Mouse (Mus musculus) forebrain, postnatal 0 days (tissue): ENCODE measurements around the gene Ikzf1. TPM values are rescaled to one million over a fixed set of nuclear protein-coding genes. Genes with fewer than 3 reads are reported as not detected.

Experiments
- ATAC-seq: fragments of 200-750 bp; cut with Nextera tagmentation; 2 replicates; pipeline ENCODE4 v1.8.0; 2017; ENCODE audit warnings: mild to moderate bottlenecking, moderate library complexity
- DNase-seq: peaks from one replicate; pipeline ENCODE4 v3.0.0-alpha.2; 2015
- H3K27ac ChIP-seq: fragments of 300-500 bp; sonication (generic); 2 replicates; pipeline ENCODE4 v1.5.1; 2014; ENCODE audit warnings: low read depth, mild to moderate bottlenecking, antibody characterized with exemption, low read length, moderate library complexity, mixed read lengths
- H3K27me3 ChIP-seq: fragments of 300-500 bp; sonication (generic); 2 replicates; pipeline ENCODE4 v1.6.1; 2014; ENCODE audit warnings: mild to moderate bottlenecking, low read length, mixed read lengths; ENCODE audit not compliant: insufficient read depth
- H3K36me3 ChIP-seq: fragments of 300-500 bp; sonication (generic); 2 replicates; pipeline ENCODE4 v1.6.1; 2014; ENCODE audit warnings: mild to moderate bottlenecking, moderate library complexity; ENCODE audit not compliant: insufficient read depth
- H3K4me1 ChIP-seq: fragments of 300-500 bp; sonication (generic); 2 replicates; pipeline ENCODE4 v1.6.1; 2014; ENCODE audit warnings: antibody characterized with exemption; ENCODE audit not compliant: insufficient read depth
- H3K4me2 ChIP-seq: fragments of 300-500 bp; sonication (generic); 2 replicates; pipeline ENCODE4 v1.6.1; 2014; ENCODE audit warnings: low read depth, mild to moderate bottlenecking, moderate library complexity
- H3K4me3 ChIP-seq: fragments of 300-500 bp; sonication (generic); 2 replicates; pipeline ENCODE4 v1.5.1; 2014; ENCODE audit warnings: low read depth, low read length, mixed read lengths
- H3K9ac ChIP-seq: fragments of 300-500 bp; sonication (generic); 2 replicates; pipeline ENCODE4 v1.6.1; 2014; ENCODE audit warnings: mild to moderate bottlenecking
- H3K9me3 ChIP-seq: fragments of 300-500 bp; sonication (generic); 2 replicates; pipeline ENCODE4 v1.6.1; 2016; ENCODE audit warnings: low read length
- CTCF ChIP-seq: sonication (generic); IDR thresholded peaks from 2 replicates; pipeline ENCODE4 v1.5.1; 2016; ENCODE audit warnings: antibody characterized with exemption, control low read depth, low read depth
- WGBS: fragments of 180-500 bp; shearing (Covaris S2); extraction: QIAGEN DNeasy Blood & Tissue Kit; methylation state at CpG from one replicate; pipeline ENCODE4 v1.1.7; 2014; 5-methylcytosine and 5-hydroxymethylcytosine counted together
- polyA plus RNA-seq: library from polyadenylated mRNA; unstranded; fragments of >200 nt; fragmentation: Nextera tagmentation; extraction: Ambion mirVana; gene quantifications from 2 replicates; pipeline ENCODE4 v1.2.1, GENCODE M21; 2015
- total RNA-seq: library from RNA; depleted of rRNA; stranded (reverse); fragments of >200 nt; gene quantifications from 2 replicates; pipeline ENCODE4 v1.2.3, GENCODE M21; 2014

Ikzf1 gene
- total and polyA plus RNA-seq, 2 experiments from 2014 or later: 1.8 to 4.9 TPM

GRCm38 (mm10) chr11:11805951-11806350 is 121.1 kb downstream of the Ikzf1 start:
- no peak for ATAC-seq
- H3K4me3 ChIP-seq: no peak overlapping the region
- no peak for TF ChIP-seq CTCF
- no peaks in the 10 kb centered on the region for H3K4me1 ChIP-seq
- no peak overlapping the region for H3K4me2 ChIP-seq
- H3K9me3 ChIP-seq: no peaks in the 10 kb centered on the region
- 93% methylated on average over 4 of the region's 4 CpGs for WGBS
- no peak for DNase-seq
- H3K27me3 ChIP-seq: no peaks in the 10 kb centered on the region
- H3K27ac ChIP-seq: no peak overlapping the region
- H3K9ac ChIP-seq: no peak overlapping the region
- H3K36me3 ChIP-seq: peaks cover 11% of the 10 kb centered on the region

- Histone ChIP-seq H3K9ac (peak overlapping the region; percentile 92), H3K27ac (no peak overlapping the region), H3K4me1 (no peaks in the 10 kb centered on the region), H3K27me3 (no peaks in the 10 kb centered on the region), H3K4me2 (peak overlapping the region; percentile 92), H3K9me3 (no peaks in the 10 kb centered on the region), H3K4me3 (peak overlapping the region; percentile 67), H3K36me3 (no peaks in the 10 kb centered on the region)
- no peak for TF ChIP-seq CTCF
- DNase-seq: no peak
- 9% methylated on average over 25 of the region's 25 CpGs for WGBS
- ATAC-seq: peak; percentile 53
Measured at GRCm38 (mm10) chr11:11808035-11808819, 123.4 kb downstream of the Ikzf1 start.

GRCm38 (mm10) chr11:11808820-11809403 is 124.1 kb downstream of the Ikzf1 start, which contains the start of gene Fignl1:
Gene Fignl1 (minus strand): TSS chr11:11808962.
- Histone ChIP-seq H3K36me3 (no peaks in the 10 kb centered on the region), H3K4me2 (peak within 1 kb of the TSS; percentile 92), H3K9me3 (no peaks in the 10 kb centered on the region), H3K4me3 (peak within 1 kb of the TSS; percentile 67), H3K27ac (peak within 1 kb of the TSS; percentile 93), H3K9ac (peak within 1 kb of the TSS; percentile 92), H3K4me1 (no peaks in the 10 kb centered on the region), H3K27me3 (no peaks in the 10 kb centered on the region)
- TF ChIP-seq CTCF: peak; percentile 62
- under 1% methylated on average over 53 of the region's 53 CpGs for WGBS
- ATAC-seq (peak; percentile 96), DNase-seq (peak; percentile 99)

DNA sequence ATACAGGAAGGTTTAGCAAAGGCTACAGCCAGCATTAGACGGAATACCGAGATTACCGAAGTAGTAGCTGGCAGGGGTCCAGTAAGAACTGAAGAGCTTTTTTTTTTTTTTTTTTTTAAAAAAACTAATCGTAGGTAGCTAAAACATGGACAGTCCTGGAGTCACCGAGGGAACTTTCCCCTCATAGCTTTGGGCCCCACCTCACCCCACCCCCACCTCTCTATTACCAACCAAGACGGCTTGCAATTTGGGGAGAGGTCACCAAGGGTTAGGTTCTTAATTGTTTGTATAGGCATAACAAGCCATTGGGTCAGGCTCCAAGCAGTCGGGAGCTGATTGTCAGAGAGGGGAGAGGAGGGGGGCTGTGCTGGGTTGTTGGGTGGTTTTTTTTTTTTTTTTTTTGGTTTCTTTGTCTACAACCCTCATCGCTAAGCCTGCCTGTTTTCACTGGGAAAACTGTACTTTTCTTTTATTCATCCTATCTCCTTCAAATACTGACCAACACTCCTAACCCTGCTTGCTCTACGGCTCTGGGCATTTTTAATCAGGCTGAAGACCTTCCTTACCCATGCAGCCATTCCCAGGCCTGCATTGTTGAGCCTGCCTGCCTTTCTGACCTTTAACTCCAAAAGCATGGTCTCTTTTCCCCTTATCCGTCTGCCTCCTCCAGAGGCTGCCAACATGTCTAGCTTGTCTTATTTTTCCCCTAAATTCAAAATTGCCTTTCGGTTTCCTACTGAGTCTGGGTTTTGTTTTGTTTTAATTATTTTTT is 124.8 kb downstream of the Ikzf1 start:
- Histone ChIP-seq H3K4me1 (no peaks in the 10 kb centered on the region), H3K36me3 (no peaks in the 10 kb centered on the region), H3K27ac (peak overlapping the region; percentile 93), H3K9me3 (no peaks in the 10 kb centered on the region), H3K4me2 (peak overlapping the region; percentile 92), H3K4me3 (peak overlapping the region; percentile 67), H3K27me3 (no peaks in the 10 kb centered on the region), H3K9ac (peak overlapping the region; percentile 92)
- DNase-seq: no peak
- ATAC-seq: peak; percentile 7; the same call in 1 of the 2 replicates
- WGBS: 4% methylated on average over 11 of the region's 11 CpGs
- TF ChIP-seq CTCF: no peak

DNA sequence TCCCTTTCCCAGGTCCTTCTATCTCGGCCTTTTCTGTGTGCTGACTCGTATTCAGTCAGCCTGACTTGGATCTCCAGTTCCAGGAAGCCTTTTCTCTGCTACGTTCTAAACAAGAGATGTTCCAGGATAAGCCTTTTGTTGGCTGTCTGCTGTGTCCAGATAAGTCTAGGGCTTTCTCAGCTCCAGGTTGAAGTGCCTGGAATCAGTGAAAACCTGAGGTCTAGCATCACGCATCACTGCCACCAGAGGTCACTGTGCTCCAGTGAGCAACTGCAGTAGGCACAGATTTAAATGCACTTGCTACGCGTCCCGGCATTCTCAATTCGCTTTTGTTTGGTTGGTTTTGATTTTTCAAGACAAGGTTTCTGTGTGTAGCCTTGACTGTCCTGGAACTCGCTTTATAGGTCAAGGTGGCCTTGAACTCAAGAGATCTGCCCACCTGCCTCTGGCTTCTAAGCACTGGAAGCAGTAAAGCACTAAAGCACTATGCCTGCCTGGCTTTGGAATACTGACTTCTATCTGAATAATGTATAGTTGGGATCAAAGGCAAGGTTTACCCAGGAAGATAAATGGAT is 127.2 kb downstream of the Ikzf1 start:
- ATAC-seq: peak; percentile 32
- Histone ChIP-seq H3K27ac (no peak overlapping the region), H3K9me3 (no peaks in the 10 kb centered on the region), H3K4me2 (peak overlapping the region; percentile 27; the same call in 1 of the 2 replicates), H3K36me3 (no peaks in the 10 kb centered on the region), H3K4me3 (no peak overlapping the region), H3K4me1 (no peaks in the 10 kb centered on the region), H3K9ac (no peak overlapping the region), H3K27me3 (no peaks in the 10 kb centered on the region)
- peak; percentile 95 for TF ChIP-seq CTCF
- WGBS: 21% methylated on average over 9 of the region's 9 CpGs
- peak; percentile 89 for DNase-seq

DNA sequence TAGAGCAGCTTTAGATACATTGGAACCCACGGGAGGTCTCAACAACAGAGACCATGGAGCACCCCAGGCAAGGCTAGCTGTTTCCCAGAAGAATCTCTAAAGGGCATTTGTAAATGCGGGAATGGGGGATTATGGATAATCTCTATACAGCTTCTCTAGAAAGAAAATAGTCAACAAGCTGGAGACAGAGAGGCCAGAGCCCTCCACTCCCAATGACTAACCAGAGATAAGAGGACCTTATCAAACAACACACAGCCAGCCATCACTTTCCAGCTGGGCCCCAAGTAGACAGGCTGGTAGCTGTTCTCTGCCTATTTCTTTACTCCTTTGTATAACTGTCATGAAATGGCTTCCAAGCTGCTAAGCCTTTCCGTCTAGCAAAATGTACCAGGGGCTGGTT is 130.9 kb downstream of the Ikzf1 start:
- H3K36me3 ChIP-seq: no peaks in the 10 kb centered on the region
- no peaks in the 10 kb centered on the region for H3K27me3 ChIP-seq
- no peak overlapping the region for H3K9ac ChIP-seq
- TF ChIP-seq CTCF: no peak
- no peak overlapping the region for H3K4me2 ChIP-seq
- no peak overlapping the region for H3K4me3 ChIP-seq
- H3K4me1 ChIP-seq: peaks cover 3% of the 10 kb centered on the region; the same call in 1 of the 2 replicates
- WGBS: 65% methylated on average over 3 of the region's 3 CpGs
- ATAC-seq (no peak), DNase-seq (no peak)
- no peak overlapping the region for H3K27ac ChIP-seq
- H3K9me3 ChIP-seq: no peaks in the 10 kb centered on the region
